Mouse (Mus musculus): Measurements from ENCODE around the gene Ccnq.
A peak's percentile ranks its signal among the peaks of the same experiment; 100 is the strongest.

The Ccnq gene

GRCm38 (mm10) chr11:78750885-78751842, at the start of gene Ccnq:
Ccnq (minus strand) TSS chr11:78751729.
- peak; percentile 84 for DNase-seq

GRCm38 (mm10) chr11:78801094-78801493, 49.6 kb upstream of the Ccnq start:
- no peak for DNase-seq

- no peak for DNase-seq
Observed at GRCm38 (mm10) chr11:78796072-78796729, 44.7 kb upstream of the Ccnq start.

GRCm38 (mm10) chr11:78793116-78793515, 41.6 kb upstream of the Ccnq start:
- no peak for DNase-seq

- peak; percentile 62 for DNase-seq
Observed at GRCm38 (mm10) chr11:78792465-78792864, 40.9 kb upstream of the Ccnq start.

- peak; percentile 61 for DNase-seq
Observed at GRCm38 (mm10) chr11:78792055-78792454, 40.5 kb upstream of the Ccnq start.

GRCm38 (mm10) chr11:78791582-78791981, 40.1 kb upstream of the Ccnq start:
- DNase-seq = peak; percentile 75

- DNase-seq = no peak
Observed at GRCm38 (mm10) chr11:78789370-78790060, 38.0 kb upstream of the Ccnq start.

- DNase-seq = peak; percentile 65
Observed at GRCm38 (mm10) chr11:78786013-78786431, 34.5 kb upstream of the Ccnq start.

- DNase-seq = peak; percentile 82
Observed at GRCm38 (mm10) chr11:78782791-78783347, 31.3 kb upstream of the Ccnq start.

GRCm38 (mm10) chr11:78782326-78782725, 30.8 kb upstream of the Ccnq start:
- DNase-seq = no peak

- DNase-seq = no peak
Observed at GRCm38 (mm10) chr11:78780571-78780970, 29.0 kb upstream of the Ccnq start.

GRCm38 (mm10) chr11:78780002-78780401, 28.5 kb upstream of the Ccnq start:
- no peak for DNase-seq

GRCm38 (mm10) chr11:78777851-78778680, 26.5 kb upstream of the Ccnq start:
- peak; percentile 78 for DNase-seq

GRCm38 (mm10) chr11:78771751-78772283, 20.3 kb upstream of the Ccnq start:
- DNase-seq = peak; percentile 67

- no peak for DNase-seq
Observed at GRCm38 (mm10) chr11:78770436-78770835, 18.9 kb upstream of the Ccnq start.

- peak; percentile 67 for DNase-seq
Observed at GRCm38 (mm10) chr11:78768778-78769177, 17.2 kb upstream of the Ccnq start.

- no peak for DNase-seq
Observed at GRCm38 (mm10) chr11:78766069-78766830, 14.7 kb upstream of the Ccnq start.

GRCm38 (mm10) chr11:78764820-78765219, 13.3 kb upstream of the Ccnq start:
- no peak for DNase-seq

GRCm38 (mm10) chr11:78764304-78764703, 12.8 kb upstream of the Ccnq start:
- no peak for DNase-seq

GRCm38 (mm10) chr11:78762201-78762600, 10.7 kb upstream of the Ccnq start:
- DNase-seq = peak; percentile 93

Data from retina, postnatal 1 day (tissue).